Mouse (Mus musculus) c-Kit-positive CD71-negative TER-119-negative erythroid progenitor cells, embryonic 14.5 days (primary cell): ENCODE measurements around the gene Ahnak2.
A peak's percentile ranks its signal among the peaks of the same experiment; 100 is the strongest.
"Not testable (repeated sequence)": the region's sequence is repeated elsewhere in the genome, so short reads cannot be mapped to it uniquely, and the experiment has no call there.

Experiments
- DNase-seq: peaks from one replicate; pipeline ENCODE4 v3.0.0-alpha.2; 2013; ENCODE audit warnings: low read depth

Gene Ahnak2

DNA sequence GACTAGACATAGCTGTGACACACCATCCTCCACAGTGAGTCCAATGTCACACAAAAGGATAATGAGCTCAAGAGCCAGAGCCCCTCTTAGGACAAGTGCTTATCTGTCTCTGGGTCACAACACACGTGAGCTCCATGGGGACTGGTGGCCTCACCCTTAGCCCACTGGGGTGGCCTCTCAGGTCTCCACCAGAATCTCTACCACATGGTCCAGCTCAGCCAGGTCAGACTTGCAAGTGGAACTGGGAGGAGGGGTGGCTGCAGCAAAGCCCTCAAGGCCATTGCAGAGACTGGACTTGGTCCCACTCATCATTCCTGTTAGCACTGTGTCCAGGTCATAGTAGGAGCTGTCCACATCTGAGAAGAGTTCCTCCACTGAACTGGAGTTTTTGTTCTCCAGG lies 18.8 kb upstream of the Ahnak2 start:
- DNase-seq = no peak

DNA sequence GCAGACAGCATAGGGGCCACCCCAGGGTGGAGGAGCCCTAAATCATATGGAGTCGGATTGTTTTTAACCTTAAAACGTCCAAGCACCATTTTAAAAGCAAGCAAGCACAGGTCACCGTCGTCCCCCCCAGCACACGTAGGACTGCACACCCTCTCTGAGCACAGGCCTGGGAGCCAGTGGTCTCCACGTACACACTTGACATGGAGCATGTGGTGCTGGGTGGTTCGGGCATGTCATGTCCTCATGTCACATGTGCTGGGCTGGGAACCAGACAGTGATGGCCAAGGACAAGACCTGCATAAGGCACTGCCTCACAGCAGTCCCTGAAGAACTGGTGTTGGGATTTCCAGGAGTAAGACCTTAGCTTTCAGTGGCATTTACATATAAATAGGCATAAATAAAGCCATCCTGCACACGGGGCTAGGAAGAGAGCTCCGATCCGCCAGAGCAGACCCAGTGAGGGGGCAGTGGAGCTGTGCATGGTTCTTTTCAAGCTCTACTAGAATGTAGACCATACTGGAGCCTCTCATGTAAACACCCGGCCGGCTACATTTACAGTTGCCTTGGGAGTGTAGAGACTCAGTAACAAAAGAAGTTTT lies 18.0 kb upstream of the Ahnak2 start:
- DNase-seq = no peak

DNA sequence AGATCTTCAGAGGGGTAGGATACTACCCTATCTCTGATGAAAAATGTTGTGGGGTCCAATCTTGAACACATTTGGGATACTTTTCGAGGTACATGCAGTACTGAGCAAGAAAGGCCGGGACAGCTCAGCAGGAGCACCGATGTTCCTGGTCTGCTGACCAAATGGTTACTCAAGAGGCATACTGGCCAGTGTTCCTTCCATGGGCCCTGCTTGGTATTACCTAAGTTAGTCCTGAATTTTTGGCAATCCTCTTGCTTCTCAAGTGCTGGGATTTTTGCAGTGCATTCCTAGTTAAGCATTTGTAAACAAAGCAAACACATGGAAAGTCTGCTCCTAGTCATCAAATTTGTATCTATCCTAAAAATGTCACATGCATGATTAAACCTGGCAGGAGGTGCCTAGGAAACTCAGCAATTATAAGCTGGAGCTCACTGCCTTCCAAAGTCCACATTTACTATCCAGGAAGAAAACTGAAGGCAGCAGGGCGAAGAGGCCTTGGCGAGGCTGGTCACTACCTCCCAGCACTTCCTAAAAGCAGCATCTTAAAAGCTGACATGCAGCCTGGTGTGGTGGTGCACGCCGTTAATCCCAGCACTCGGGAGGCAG lies 16.7 kb upstream of the Ahnak2 start:
- DNase-seq = no peak

DNA sequence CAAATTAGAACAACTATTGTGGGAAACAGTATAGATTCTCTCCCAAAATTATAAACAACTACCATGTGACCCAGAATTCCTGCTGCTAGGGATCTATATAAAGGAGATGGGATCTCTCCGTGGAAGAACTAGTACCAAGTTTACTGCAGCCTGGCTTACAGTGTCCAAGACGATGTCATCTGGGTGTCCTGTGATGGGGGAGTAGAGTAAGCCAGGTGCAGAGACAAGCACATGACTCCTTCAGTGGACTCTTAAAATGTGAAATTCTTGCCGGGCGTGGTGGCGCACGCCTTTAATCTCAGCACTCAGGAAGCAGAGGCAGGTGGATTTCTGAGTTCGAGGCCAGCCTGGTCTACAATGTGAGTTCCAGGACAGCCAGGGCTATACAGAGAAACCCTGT lies 14.4 kb upstream of the Ahnak2 start:
- not testable (repeated sequence) for DNase-seq

DNA sequence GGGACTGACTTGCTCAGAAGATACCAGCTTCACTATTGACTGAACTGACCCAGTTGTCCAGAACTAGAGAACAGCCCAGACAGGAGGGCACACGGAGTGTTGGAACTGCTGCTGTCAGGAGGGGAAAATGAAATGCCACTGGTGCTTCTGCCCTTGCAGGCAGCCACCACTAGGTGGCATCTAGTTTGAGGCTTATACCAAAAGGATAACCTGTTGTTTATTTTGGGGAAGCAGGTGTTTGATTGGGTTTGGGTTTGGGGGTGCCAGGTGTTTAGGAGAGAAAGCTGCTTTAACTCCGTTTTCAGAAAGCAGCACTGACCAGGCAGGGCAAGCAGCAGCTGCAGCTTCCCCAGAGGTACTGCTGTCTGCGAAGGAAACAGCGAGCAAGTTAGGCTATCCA lies 13.8 kb upstream of the Ahnak2 start:
- no peak for DNase-seq

DNA sequence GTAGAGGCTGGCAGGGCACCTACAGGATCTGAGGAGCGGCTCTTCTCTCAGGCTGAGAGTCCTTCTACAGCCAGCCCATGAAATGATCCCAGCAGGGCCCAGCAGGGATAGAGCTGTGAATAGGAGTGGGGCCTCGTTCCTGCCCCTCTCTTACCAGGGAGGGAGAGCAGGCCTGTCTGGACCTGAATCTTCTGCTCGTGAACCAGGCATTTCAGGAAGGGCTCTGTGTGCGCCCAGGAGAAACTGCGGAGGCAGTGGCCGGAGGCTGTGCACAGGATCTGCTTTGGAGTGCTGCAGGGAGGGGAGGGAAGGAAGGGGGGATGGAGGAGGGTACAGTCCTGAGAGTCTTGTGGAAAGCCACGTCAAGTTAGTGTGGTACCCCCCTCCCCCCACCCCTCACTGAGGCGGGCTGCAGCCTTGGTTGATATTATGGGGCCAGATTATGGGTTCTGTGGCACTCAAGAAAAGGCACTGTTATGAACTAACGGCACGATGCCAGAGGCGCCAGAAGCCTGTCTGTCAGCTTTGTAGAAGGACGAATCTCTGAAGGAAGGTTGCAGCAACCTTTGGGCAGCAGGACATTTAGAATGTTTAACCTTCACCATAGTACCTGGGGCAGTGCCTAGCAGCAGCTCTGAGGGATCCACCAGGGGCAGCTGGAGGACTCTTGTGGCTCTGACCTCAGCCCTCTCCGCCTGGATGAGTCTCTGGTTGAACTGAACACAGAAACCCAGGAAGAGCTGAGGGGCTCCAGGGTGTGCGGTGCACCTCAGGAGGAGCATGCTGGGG lies 12.4 kb upstream of the Ahnak2 start:
- no peak for DNase-seq

DNA sequence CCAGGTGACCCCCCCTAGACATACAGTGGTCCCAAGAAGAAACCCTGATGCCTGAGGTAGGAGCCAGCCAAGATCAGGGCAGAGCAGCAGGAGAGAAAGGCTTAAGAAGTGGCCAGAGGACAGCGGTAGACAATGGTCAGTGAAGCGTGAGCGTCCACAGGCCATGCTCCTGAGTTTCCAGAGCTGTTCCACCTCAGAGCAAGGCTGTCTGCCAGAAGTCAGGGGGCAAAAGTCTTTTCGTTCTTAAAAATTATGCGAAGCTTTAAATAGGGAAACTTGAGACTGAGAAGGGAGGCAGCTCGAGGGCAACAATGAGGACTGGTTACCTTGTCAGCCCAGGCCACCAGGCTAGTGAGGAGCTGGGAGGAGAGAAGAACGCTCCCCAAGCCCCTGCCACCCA lies 10.9 kb upstream of the Ahnak2 start:
- DNase-seq = no peak

DNA sequence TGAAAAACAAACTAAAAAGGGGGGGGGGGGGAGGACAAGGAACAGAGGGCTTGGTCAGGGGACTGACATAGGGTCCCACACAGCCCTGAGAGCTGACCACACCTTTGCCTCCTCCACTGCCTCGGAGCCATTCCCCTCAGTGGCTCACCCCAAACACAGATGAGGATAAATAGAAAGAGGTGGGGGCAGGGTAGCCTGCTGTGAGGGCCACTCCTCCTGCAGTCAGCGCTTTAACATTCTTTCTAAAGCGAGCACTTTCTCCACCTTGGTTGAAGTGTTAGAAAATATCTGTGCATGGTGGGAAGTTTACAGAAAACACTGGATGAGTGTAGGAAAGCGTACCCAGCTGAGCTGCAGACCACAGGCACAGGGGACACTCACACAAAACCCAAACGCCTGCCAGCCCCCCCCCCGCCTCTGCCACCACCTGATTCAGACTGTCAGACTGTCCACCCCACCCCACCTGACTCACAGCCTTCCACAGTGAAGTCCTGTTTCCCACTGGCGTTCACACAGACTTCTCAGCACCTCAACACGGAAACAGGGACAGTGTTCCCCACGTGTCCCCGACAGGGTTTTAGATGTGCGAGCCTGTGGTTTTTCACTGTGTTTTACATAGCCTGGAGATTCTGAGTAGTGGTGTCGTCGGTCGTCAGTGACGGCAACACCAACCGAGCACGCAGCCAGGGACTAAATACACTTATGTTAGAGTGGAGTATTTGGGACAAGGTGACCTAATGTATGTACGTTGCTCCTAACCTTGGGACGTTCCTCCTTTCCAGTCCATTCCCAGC lies 7.8 kb upstream of the Ahnak2 start:
- no peak for DNase-seq

DNA sequence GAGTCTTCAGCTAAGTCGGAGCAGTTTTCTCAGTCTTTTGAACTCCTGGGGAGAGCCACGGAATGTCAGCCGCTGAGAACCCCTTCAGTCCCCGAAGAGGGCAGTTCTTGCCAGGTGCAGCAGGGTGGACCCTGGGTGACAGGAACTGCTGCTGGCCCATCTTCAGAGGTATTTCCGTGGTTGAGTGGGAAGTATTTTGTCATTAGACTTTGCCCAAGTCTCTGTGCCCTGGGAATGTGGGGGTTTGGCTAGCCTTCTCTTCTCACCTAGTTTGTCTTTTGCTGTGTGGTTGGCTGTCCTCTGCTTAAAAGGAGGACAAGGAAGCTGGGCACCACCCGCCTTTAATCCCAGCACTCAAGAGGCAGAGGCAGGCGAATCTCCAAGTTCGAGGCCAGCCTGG lies 7.2 kb upstream of the Ahnak2 start:
- DNase-seq = no peak

DNA sequence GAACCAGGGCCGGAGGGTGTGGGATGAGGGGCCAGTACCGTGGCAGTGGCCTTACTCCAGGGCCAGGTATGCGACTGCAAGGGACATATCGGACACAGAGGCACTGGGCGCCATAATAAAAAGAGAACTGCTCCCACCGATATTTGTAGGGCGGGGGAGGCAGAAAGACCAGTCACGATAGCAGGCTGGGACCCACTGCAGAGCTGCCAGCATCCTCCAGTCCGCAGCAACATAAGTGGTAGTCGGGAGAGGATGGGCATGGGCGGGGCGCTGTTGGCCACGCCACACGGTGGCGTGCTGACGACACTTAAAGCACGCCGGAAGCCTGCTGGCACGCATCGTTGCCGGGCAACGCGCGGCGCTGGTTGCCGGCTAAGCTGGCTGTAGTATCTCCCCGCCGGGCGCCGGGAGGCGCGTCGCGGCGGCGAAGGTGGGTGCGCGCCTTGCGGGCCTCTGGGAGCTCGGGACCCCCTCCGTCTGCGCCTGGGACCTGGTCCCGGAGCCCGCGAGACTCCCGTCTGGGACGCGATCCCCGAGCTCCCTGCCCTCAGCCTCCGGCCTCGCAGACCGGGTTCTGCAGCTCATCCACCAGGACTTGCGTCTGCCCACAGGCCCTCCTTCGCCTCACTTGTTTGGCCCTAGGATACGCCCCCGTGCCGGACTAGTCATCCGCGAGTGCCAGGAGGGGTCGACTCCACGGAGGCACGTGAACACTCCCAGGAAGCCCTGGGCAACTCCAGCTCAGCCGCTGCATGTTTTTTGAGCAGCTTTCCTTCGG lies 6.3 kb upstream of the Ahnak2 start, which contains the start of gene Clba1:
TSS of gene Clba1 (plus strand) at position 351 of the 778 bp plus-strand sequence.
- peak; percentile 85 for DNase-seq

DNA sequence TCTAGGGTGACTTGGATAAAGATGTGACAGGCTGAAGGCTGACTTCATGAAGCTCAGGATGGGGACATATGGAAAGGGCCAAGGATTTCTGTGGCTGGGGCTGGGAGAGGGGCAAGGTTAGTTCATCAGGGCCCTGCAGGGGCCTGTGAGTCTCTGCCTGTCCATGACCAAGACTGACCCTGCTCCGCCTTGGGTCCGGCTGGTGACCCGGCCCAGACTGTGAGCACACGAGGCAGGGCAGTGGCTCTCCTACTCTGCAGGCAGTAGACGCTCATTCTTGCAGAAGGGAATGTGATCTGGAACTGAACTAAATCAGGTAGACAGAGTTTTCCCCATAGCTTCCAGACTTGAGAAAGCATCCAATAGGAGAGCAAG lies 5.7 kb upstream of the Ahnak2 start:
- no peak for DNase-seq

DNA sequence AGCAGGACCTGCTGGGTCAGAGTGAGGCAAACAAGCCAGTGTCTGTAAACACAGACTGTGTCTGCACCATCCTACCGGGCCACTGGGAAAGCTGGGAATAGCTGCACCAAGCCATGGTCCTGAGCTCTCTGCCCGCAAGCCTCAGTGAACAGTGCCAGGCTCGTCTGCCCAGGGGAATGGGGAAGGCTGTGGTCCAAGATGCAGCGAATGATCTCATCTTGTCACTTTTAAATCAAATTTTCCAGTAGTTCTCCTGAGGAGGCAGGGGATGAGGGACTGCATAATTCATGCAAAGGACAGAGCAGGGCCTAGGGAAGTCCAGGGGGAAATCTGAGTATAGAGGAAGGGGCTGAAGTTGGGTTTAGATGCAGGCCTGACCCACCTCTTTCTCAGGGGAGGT lies 5.3 kb upstream of the Ahnak2 start:
- DNase-seq = no peak

DNA sequence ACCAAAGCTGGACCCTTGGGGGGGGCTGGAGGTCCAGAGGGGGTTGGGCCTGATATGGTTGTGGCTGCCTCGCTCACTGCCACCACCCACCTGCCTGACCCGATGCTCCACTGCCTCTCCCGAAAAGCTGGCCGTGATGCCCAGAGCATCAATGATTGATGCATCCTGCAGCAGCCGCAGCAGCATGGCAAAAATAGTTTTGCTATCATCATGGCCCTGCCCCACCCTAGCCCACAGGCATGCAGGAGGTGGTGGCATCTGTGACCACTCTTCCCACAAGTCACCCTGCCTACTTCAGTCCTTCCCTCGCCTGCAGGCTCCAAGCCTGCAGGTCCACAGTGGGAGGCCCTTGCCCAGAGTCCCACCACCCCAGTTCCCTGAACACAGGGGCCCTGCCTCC lies 3.6 kb upstream of the Ahnak2 start:
- no peak for DNase-seq

DNA sequence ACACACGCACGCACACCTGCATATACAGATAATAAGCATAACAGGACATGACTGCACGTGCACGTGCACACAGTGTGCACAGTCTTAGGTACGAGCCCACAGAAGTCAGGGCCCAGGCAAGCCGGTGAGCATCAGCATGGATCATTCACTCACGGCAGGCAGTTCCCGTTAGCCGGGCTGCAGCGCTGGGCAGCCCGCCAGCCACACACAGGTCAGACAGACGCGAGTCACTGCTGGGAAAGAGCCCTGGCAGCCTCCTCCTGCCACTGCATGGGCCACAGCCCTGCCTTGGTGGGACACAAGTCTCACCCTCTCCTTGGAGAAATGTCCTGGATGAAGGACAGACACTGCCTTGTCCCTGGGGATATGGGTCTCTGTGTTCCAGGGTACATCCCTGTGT lies 1.6 kb upstream of the Ahnak2 start:
- DNase-seq = no peak

DNA sequence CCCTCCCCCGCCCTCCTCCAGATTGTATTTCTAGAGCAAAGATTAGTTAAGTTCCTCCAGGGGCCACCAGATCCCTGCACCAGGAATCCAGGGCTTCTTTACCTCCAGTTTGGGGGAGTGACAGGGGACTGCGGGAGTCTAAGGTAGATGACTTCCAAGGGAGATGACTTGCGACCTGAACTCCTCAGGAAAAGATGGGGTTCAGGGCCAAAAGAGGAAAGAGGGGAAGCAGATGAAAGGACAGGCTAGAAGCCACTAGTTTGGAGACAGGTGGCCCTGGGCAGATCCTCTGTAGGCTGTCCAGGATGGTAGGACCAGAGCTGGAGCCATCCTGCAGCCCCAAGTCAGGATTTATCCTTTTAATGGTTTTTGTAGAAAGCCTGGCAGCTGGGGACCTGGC lies 460 bp upstream of the Ahnak2 start:
- DNase-seq = no peak

DNA sequence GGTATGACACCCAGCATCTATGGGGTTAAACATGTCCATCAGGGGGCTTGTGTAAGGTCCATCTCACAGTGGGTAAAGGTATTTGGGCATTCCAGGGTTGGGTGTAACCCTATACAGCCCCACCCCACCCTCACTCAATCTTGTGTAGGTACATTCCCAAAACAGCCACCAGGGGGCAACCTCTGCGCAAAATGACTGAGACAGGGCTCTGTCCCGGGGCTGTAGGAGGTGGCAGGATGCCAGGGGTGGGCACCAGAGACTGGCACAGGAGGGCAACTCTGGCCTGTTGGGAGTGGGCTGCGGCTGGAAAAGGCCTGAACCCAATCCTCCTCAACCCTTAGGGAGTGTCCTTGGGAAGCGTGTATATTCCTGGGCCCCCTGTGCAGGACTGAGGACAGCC lies 2.0 kb downstream of the Ahnak2 start:
- peak; percentile 74 for DNase-seq

DNA sequence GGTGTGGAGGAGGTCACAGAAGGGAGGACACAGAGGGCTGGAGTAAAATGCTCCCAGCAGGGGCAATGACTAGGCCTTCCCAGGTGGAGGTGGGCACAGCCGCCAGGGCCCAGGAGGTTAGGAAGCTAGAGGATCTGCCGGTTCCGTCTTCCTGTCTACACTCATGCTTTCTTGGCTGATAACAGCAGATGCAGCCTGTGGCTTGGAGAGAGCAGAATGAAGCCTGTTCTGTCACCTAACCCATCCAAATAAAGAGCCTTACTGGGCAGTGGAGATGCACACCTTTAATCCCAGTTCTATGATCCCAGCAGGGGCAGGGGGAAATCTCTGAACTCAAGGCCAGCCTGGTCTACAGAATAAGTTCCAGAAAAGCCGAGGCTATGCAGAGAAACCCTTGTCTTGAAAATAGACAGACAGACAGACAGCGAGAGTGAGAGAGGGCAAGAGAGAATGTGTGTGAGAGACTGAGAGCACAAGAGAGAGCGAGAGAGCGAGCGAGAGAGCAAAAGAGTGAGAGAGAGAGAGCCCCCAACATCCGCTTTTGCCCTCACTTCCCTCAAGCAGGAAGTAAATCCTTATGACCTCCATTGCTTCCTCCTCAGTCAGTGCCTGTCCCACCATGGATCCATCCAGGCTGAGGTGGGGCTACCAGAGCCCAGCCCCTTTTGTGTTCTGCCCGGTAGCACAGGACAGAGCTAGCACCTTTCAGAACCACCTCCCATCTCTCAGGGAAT lies 3.1 kb downstream of the Ahnak2 start:
- DNase-seq = no peak

DNA sequence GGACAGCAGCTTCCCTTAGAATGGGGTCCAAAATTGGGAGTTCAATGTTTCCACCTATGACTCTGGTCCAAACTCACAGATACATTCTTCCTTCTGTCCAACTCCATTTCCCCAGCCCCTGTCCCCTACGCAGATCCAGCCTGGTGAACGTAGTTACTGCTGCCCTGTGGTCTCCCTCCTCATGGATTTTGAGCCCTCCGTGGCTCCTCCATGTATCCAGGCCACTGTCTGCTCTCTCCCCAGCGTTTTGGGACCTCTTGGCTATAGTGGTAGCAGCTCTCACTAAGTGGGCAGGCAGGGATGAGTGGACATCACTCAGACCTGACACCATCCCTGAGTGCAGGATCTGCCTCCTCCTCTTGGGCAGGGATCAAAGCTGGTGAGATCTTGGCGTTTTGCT lies 3.7 kb downstream of the Ahnak2 start:
- no peak for DNase-seq

DNA sequence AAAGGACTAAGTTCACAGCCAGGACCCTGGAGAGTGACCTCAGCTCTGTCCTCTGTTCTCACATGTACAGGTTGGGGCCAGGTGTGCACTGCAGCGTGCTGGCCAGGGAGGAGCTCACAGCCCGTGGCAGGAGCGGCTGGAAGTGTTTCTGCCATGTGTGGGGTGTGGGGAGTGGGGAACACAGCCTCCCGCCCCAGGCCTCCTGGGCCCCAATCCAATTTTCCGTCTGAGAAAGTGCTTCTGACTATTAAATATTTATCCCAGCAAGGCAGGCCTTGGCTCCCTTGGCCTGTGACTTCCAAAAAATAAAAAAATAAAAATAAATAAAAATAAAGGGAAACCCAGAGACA lies 4.2 kb downstream of the Ahnak2 start:
- DNase-seq = no peak

DNA sequence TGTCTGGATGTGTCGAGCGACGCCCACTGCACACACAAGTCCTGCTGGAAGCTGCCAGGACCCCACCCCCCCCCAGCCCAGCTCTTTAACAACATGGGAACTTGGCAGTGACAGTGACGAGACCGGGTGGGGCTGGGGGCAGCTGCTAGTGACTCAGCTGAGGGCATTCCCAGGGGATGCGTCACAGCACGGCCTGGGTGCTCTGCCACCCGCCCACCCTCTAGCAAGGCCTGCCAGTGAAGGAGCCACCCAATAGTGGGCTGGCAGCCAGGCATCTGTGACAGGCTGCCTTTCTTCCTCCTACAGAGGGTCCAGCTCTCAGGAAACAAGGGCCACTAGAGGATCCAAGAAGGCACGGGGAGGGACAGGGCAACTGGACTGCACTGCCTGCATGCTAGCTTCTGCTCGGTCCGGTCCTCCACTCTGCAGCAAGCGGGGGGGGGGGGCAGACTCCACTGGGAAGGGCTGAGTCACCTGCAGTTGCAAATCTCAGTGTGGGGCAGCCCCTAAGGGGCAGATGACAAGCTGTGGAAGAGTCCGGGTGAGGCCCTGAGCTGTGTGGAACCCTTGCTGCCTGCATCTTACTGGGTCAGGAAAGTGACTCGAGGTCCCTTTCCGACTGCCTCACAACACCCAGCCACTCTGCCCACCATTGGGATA lies 4.7 kb downstream of the Ahnak2 start:
- no peak for DNase-seq
